In the genomic region with DNA sequence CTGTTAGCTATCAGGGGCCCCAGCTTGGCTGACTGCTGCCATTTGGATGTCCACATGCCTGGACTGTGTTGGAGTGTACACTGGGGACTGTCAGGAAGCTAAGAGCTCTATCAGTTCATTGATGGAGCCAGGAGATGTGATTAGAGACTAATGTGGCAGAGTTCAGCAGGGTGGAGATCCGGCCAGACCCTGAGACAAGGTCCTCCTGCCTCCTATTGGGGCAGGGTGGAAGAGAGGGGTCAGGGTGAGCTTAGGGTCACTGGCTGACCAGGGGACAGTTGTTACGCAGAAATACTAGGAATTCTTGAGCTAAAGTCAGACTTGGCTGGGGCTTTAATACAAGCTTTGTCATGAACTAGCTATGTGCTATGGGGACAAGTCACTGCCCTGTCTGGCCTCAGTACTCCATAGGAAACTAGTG, we compare ENCODE assay signal across 15 mouse cellular contexts.
A peak's percentile ranks its signal among the peaks of the same experiment; 100 is the strongest.
DNase-seq lines count a peak whose midpoint lies in the region; ATAC-seq and TF ChIP-seq lines count a peak whose summit lies in the region.
"Had no signal": no experiment of that assay in that cellular context is flagged by ENCODE, and none has a peak within 500 bp of the region (broad histone marks: within the 10 kb centered on the region; RNA-seq: fewer than 3 reads in every experiment).

No protein-coding gene starts in this region.

- DNase-seq in gastrocnemius, adult 18-20 months (ENCODE audit: low spot score), result peak; percentile 19
- DNase-seq in gastrocnemius, adult 8-10 months (ENCODE audit: low spot score in 2 of 2), result no peak
- peak; percentile 76 for DNase-seq in kidney, adult 2 months
- DNase-seq in kidney, adult 18-20 months, result no peak
- peak; percentile 31 for DNase-seq in heart, postnatal 25 days (ENCODE audit: low spot score)
- peak; percentile 48 to 75 for DNase-seq in kidney, postnatal 25 days
- DNase-seq in spleen, postnatal 36 days (ENCODE audit: low spot score in 2 of 2), result no peak
- DNase-seq: adrenal gland, postnatal 25 days; cerebellum, adult 18-20 months; retina, postnatal 1 day had no signal

- no peak for TF ChIP-seq CTCF in kidney, adult 2 months (conservative IDR thresholded peaks at IDR 0.05; ENCODE audit: insufficient read depth, insufficient read length, low read depth, low read length)

- no peaks in the 10 kb centered on the region for H3K36me3 ChIP-seq in kidney, adult 2 months (ENCODE audit: control insufficient read depth, insufficient read depth, low read length)
- no peaks in the 10 kb centered on the region for H3K36me3 ChIP-seq in hindbrain, embryonic 13.5 days
- H3K36me3 ChIP-seq: limb, embryonic 15.5 days had no signal

- H3K27ac ChIP-seq in kidney, adult 2 months (ENCODE audit: insufficient read depth, low read depth, low read length), result 0 out of 2 replicates have a peak overlapping the region, but pooled peaks have one; percentile 50
- no peak overlapping the region for H3K27ac ChIP-seq in hindbrain, embryonic 13.5 days
- H3K27ac ChIP-seq: limb, embryonic 15.5 days had no signal

- ATAC-seq in hindbrain, embryonic 13.5 days (ENCODE audit: low FRiP score), result no peak
- ATAC-seq: midbrain, embryonic 16.5 days had no signal

- WGBS in kidney, adult 2 months, result 68% methylated on average over 2 of the region's 2 CpGs
- 89% methylated on average over 2 of the region's 2 CpGs for WGBS in hindbrain, embryonic 13.5 days

- H3K4me3 ChIP-seq in kidney, adult 2 months (ENCODE audit: insufficient read depth, low read depth, low read length), result no peak overlapping the region
- no peak overlapping the region for H3K4me3 ChIP-seq in hindbrain, embryonic 13.5 days
- H3K4me3 ChIP-seq: limb, embryonic 15.5 days; megakaryocyte, embryonic 14.5 days had no signal

- H3K9ac ChIP-seq in hindbrain, embryonic 13.5 days, result no peak overlapping the region
- H3K9ac ChIP-seq: limb, embryonic 15.5 days had no signal

- intact Hi-C loops in heart, postnatal 25 days (cut with DNase I), result no loop called here

- H3K27me3 ChIP-seq in kidney, adult 2 months (replicated peaks; ENCODE audit: control insufficient read depth, insufficient read depth, low read length), result no peaks in the 10 kb centered on the region
- no peaks in the 10 kb centered on the region for H3K27me3 ChIP-seq in hindbrain, embryonic 13.5 days
- H3K27me3 ChIP-seq: CH12.LX; limb, embryonic 15.5 days; megakaryocyte, embryonic 14.5 days had no signal

- no peak for TF ChIP-seq POLR2A in kidney, adult 2 months (IDR thresholded peaks at IDR 0.05; ENCODE audit: low read depth, low read length)

- H3K9me3 ChIP-seq in hindbrain, embryonic 13.5 days, result no peaks in the 10 kb centered on the region
- H3K9me3 ChIP-seq: limb, embryonic 15.5 days had no signal

- no peak overlapping the region for H3K4me2 ChIP-seq in hindbrain, embryonic 13.5 days
- H3K4me2 ChIP-seq: limb, embryonic 15.5 days had no signal

- H3K4me1 ChIP-seq in kidney, adult 2 months (ENCODE audit: control insufficient read depth, insufficient read depth, low read length), result peaks cover 4% of the 10 kb centered on the region; the same call in 1 of the 2 replicates
- H3K4me1 ChIP-seq in hindbrain, embryonic 13.5 days (replicated peaks), result peaks cover 4% of the 10 kb centered on the region; the same call in 1 of the 2 replicates

Comparison
In these comparisons a context has a peak if more than half of its experiments do, and no peak if none do; other contexts are left out.
1. DNase-seq: peak in gastrocnemius, adult 18-20 months (single experiment), kidney, adult 2 months (single experiment), heart, postnatal 25 days (single experiment) and kidney, postnatal 25 days (2 of 2); none in gastrocnemius, adult 8-10 months (0 of 2), kidney, adult 18-20 months (single experiment) and spleen, postnatal 36 days (0 of 2).